Mouse (Mus musculus): ENCODE data around the gene Ssh2.
A peak's percentile ranks its signal among the peaks of the same experiment; 100 is the strongest.

The Ssh2 gene

GRCm38 (mm10) chr11:77406329-77406728, 190.2 kb downstream of the Ssh2 start:
- DNase-seq (ENCODE audit: low spot score in 2 of 2) = no peak

- peak in 1 of 2 experiments; percentile 51 for DNase-seq (ENCODE audit: low spot score in 2 of 2)
Observed at GRCm38 (mm10) chr11:77409879-77410278, 193.8 kb downstream of the Ssh2 start.

GRCm38 (mm10) chr11:77411284-77411683, 195.2 kb downstream of the Ssh2 start:
- no peak for DNase-seq (ENCODE audit: low spot score in 2 of 2)

- no peak for DNase-seq (ENCODE audit: low spot score in 2 of 2)
Observed at GRCm38 (mm10) chr11:77414141-77414839, 198.2 kb downstream of the Ssh2 start.

GRCm38 (mm10) chr11:77416212-77417000, 200.3 kb downstream of the Ssh2 start:
- no peak for DNase-seq (ENCODE audit: low spot score in 2 of 2)

- no peak for DNase-seq (ENCODE audit: low spot score in 2 of 2)
Observed at GRCm38 (mm10) chr11:77418021-77418420, 201.9 kb downstream of the Ssh2 start.

- DNase-seq (ENCODE audit: low spot score in 2 of 2) = peak in 1 of 2 experiments; percentile 49
Observed at GRCm38 (mm10) chr11:77423175-77423859, 207.2 kb downstream of the Ssh2 start.

GRCm38 (mm10) chr11:77428446-77428845, 212.4 kb downstream of the Ssh2 start:
- no peak for DNase-seq (ENCODE audit: low spot score in 2 of 2)

GRCm38 (mm10) chr11:77437026-77437425, 220.9 kb downstream of the Ssh2 start:
- DNase-seq (ENCODE audit: low spot score in 2 of 2) = no peak

GRCm38 (mm10) chr11:77440081-77440480, 224.0 kb downstream of the Ssh2 start:
- DNase-seq (ENCODE audit: low spot score in 2 of 2) = no peak

- no peak for DNase-seq (ENCODE audit: low spot score in 2 of 2)
Observed at GRCm38 (mm10) chr11:77441020-77441419, 224.9 kb downstream of the Ssh2 start.

GRCm38 (mm10) chr11:77442186-77443170, 226.4 kb downstream of the Ssh2 start:
- DNase-seq (ENCODE audit: low spot score in 2 of 2) = no peak

- no peak for DNase-seq (ENCODE audit: low spot score in 2 of 2)
Observed at GRCm38 (mm10) chr11:77444939-77445338, 228.9 kb downstream of the Ssh2 start.

GRCm38 (mm10) chr11:77446628-77447041, 230.5 kb downstream of the Ssh2 start:
- peak; percentile 37 to 67 for DNase-seq (ENCODE audit: low spot score in 2 of 2)

- DNase-seq (ENCODE audit: low spot score in 2 of 2) = no peak
Observed at GRCm38 (mm10) chr11:77449224-77449623, 233.1 kb downstream of the Ssh2 start.

- no peak for DNase-seq (ENCODE audit: low spot score in 2 of 2)
Observed at GRCm38 (mm10) chr11:77451670-77452069, 235.6 kb downstream of the Ssh2 start.

- no peak for DNase-seq (ENCODE audit: low spot score in 2 of 2)
Observed at GRCm38 (mm10) chr11:77453388-77453787, 237.3 kb downstream of the Ssh2 start.

- DNase-seq (ENCODE audit: low spot score in 2 of 2) = no peak
Observed at GRCm38 (mm10) chr11:77455770-77456510, 239.9 kb downstream of the Ssh2 start.

- no peak for DNase-seq (ENCODE audit: low spot score in 2 of 2)
Observed at GRCm38 (mm10) chr11:77456866-77457265, 240.8 kb downstream of the Ssh2 start.

GRCm38 (mm10) chr11:77461856-77462255, 245.8 kb downstream of the Ssh2 start:
- DNase-seq (ENCODE audit: low spot score in 2 of 2) = no peak
